Mouse (Mus musculus): ENCODE measurements around the gene Nrn1.

GRCm38 (mm10) chr13:36734731-36735571, at the start of gene Nrn1:
- no peak for TF ChIP-seq CTCF (IDR thresholded peaks at IDR 0.05; ENCODE audit: low read depth, low read length)
- peak; percentile 52; the same call in 1 of the 2 replicates for TF ChIP-seq POLR2A (IDR thresholded peaks at IDR 0.05; ENCODE audit: extremely low read depth, insufficient read depth, low read length)

Measured in liver, adult 2 months (tissue).